Mouse (Mus musculus) heart, adult 9 months (tissue): ENCODE results near the gene Pla2g4a.

Source experiments
- DNase-seq, 2 experiments: peaks; one replicate each; pipeline ENCODE4 v3.0.0; 2022; ENCODE audit warnings: low spot score in 2 of 2

Gene Pla2g4a

DNA sequence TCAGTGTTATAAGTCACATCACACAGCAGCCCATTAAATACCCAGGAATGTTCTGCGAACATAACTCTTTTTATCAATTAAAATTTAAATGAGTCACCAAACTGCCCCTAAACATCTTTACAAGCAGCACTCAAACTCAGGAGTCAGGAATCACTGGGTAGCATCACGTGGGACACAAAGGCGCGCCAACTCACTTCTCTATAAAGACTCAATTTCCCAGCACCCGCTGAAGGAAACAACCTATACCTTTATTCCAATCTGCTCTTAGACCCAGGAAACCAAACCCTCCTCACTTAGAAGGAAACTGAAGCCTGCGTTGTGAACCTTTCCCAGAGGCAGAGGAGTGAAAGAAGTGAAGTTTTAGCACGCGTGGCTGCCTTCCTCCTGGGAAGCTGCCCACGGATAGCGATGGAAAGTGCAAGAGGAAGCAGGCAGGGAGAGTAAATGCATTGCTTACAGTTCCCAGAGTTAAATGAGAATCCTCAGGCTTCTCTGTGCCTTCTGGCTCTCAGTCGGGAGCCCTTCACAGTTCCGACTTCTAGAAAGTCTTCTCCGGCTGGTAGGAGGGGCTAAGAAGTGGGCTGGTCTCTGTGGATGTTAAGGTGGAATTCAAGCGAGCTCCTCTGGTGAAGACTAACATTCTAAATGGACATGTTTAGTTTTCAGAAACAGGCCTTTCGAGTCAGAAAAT is at the start of gene Pla2g4a:
Gene Pla2g4a (minus strand): TSS at position 557 of the 691 bp plus-strand sequence.
- DNase-seq: peak; percentile 25 to 48

DNA sequence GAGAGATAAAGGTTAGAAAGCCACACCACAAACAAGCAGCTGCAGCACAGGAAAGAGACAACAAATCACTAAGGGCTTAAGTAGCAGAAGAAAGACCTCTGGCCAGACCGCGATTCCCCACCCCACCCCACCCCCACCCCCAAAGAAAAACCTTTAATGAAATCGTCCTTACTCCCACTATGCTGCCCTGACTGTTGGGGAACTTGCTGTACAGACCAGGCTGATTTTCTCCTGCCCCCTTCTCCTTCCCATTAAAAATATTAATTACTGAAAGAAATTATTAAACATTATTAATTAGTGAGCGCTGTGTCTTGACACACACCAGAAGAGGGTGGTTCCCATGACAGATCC is 49.5 kb upstream of the Pla2g4a start:
- no peak for DNase-seq

DNA sequence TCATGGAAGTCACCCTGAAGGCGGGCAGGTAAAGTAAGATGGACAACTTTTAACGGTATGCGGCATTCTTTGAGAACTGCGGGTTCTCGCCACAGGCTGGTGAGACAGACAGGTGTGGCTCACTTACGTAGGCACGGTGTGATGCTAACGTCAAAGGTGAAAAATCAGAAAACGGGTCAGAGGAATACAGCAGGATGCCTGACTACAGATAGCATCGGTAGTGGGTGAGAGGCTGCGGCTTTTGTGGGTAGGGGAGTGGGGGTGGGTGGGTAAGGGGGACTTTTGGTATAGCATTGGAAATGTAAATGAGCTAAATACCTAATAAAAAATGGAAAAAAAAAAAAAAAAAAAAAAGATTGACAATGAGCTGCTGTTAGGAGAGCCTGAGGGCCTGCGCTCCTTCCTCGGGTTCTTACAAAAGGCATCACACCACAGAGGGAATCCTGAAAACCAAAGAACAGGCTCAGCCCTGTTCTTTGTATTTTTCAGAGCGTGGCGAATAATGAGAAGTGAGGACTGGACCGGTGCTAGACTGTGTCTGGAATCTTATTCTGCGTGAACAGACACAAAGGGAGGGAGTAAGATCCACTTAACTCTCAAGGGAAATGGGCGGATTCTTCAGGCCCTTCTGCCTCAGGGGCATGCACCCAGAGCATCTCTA is 49.0 kb upstream of the Pla2g4a start:
- DNase-seq: no peak

DNA sequence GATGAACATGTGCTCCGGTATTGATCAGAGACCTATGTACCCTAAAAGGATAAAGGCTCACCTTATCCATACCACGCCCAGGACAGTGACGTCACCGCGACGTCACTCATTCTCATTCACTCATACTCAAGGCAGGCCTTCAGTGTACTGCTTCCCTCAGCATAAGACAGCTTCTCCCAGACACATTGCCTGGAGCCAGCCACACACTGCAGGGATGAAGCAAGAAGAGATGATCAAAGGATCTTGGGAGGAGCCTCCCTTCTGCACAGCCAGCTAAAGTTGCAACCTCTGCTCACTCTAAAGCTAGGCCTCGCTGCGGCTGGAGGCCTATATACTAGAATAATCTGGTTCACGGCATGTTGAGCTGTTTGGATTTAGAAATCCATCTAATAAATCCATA is 48.0 kb upstream of the Pla2g4a start:
- no peak for DNase-seq

DNA sequence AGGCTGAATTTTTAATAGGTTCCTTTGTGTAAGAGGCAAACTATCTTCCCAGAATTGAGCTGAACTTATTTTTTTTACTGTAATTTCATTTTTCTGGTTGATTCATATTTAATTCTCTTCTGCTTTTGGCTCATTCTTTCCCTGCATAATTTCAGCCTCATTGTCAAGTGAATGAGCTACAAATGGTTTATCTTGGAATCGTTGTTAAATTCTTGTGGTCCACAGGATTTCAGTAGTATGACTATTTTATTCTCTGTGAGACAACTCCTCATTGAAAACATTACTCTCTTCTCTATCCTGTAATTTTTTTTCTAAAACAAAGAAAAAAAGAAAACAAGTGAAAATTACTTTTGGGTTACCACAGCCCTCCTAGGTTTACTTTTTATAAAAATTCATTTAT is 14.5 kb upstream of the Pla2g4a start:
- DNase-seq: no peak

DNA sequence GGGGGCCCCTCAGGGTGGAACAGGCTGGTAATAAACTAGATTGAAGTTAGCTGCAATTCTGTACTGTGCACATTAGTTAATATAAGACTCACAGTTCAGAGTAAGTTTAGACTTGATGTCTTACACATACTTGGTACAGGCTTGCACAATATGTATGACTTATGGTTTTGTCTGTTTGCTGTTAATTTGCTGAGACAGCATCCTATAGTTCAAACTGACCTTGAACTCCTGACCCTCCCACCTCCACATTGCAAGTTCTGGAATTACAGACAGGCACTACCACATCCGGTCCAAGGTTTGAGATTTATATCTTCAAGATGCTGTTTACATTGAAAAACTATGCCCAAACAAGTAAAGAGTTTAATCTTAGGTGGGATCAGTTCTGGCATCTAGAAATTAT is 4.7 kb upstream of the Pla2g4a start:
- no peak for DNase-seq

DNA sequence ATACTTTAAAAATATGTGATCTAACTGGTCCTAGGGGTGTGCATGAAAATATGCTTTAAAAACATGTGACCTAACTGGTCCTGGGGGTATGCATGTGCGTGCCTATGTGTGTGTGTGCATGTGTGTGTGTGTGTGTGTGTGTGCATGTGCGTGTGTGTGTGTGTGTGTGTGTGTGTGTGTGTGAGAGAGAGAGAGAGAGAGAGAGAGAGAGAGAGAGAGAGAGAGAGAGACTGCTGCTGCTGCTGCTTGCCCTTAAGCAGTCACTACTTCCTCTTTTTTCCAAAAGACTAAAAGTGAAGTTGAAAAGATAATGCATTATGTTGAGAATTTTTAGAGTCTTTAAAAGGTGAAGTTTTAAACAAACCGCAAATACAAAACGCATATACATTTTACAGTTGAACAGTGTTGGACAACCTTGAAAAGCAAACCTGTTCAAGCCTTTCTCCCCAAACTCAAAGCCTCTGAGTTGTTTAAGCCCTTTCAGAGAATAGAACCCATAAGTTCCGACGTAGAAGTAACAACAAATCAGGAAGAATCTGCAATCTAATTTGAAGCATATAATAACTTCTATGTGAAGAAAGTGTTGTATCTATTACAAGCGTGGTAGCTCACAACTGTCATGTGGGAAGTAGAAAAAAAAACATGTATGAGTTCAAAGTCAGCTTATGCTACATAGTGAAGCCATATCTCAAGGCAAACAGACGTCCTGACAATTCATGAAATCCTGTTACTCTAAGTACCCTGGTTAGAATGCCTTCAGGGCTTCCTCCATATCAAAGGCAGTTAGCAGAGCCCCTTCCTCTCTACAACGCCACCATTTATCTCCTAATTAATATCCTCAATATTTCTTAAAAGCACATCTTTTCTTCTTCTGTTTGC is 574 bp upstream of the Pla2g4a start:
- no peak for DNase-seq

DNA sequence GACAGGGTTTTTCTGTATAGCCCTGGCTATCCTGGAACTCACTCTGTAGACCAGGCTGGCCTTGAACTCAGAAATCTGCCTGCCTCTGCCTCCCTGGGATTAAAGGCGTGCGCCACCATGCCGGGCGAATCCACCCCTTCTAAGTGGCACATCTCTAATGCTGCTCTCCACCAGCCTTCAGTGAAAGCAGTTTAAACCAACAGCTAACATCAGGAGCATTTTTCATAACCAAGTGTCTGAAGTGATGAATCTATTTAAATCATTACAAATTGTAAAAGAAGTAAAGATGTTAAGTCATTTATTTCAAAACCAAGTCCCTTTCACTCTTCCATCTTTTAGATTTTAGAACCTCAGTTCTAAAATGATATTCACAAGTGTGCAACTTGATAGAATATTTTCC is 839 bp downstream of the Pla2g4a start:
- no peak for DNase-seq

DNA sequence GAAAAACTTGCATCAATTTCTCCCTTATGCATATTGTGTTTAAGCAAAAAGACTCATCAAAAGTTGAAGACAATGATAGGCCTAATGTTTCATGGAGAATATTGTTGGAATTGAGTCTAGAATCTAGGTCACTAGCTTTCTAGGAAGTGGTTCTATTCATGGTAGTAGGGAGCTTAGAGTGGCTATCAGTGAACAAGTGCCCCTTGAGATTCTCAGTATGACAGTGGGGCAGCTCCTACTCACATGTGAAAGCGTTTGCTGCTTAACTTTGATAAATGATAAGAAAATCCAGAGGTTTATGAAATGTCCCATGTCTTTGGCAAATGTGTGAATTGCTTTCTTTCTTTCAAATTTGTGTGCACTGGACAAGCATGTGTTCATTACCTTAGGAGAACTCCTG is 2.0 kb downstream of the Pla2g4a start:
- no peak for DNase-seq

DNA sequence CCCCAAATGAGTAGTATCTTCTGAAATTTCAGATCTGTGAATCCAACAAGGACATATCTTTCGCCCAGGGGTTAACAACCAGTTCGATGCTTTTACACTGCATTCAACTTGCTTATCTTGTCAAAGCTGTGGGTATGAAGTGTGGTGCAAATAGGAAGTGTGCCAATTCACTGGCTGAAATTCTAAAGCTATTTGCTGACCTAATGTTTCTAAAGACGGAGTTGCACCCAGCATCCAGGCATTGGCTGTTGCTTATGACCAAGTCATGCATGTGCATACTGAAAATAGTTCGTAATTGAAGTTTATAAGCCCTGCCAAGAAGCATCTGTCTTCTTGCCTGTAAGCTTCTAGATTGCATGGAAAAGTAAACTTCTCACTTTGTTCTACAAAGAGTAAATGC is 5.6 kb downstream of the Pla2g4a start:
- DNase-seq: peak; percentile 22

DNA sequence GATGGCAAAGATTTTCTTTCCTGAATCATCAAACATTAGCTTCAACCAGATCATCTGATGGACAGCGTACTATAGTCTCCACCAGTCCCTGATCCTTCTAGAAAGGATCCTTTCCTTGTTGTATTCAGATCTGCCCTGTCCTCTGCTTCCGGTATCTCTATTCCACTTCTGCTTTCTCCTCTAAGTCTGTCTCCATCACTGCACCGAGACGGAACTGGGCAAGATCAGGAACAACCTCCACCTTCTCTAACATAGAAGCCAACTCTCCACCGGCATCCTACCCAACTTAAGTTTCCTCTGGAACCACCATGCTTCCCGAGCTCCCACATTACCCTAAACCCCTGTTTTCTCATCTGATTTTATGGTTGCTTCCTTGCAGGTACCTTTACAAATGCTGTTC is 7.1 kb downstream of the Pla2g4a start:
- DNase-seq: no peak

DNA sequence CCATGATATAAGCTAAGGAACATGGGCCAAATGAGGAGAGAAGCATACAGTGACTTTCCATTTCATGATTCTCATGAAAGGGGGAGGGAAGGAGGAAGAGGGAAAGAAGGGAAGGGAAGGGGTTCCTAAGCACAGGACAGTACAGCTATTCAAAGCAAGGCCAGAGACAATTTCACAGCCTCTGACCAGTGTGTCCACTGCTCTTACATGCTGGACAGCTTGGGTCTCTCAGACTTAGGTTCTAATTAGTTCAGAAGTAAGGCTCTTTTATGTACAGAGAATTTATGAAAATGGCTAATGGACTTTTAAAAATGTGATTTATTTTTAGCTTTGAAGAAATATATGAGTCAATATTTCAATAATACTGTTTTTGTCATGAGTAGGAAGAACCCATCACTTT is 9.0 kb downstream of the Pla2g4a start:
- DNase-seq: no peak

DNA sequence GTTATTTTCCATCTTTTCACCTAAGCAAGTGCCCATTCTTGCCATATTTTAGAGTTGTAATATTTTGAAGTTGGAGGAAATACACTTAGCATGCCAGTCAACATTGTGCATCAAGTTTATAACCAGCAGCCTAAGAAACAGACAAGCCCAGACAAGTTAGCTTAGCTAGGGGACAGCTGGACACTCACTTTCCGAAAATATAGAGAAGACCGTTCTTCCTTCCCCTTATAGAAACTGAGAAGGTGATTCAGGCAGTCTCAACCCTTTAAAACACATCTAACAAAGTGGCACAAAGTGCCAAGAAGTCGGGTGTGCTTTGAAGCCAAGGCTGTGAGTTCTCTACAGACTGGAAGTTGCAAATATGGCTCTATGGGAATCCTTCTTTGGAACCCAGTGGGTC is 10.4 kb downstream of the Pla2g4a start:
- no peak for DNase-seq

DNA sequence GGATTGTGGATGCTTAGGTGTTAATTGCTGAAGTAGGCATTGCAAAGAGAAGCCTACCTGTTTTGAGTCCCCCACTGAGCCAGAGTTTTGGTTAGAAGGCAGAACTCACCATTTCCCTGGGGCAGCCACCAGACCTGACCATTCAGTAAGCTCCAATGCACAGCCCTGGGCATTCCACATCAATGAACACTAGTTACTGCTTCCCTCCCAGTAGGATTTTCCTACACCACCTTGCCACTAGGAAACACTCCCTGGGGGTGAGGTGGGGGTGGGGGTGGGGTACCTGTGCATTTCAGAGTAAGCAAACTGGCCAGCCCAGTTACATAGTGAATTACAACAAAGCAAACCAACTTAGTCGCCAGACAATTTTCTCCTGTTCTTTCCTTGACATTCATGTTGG is 10.8 kb downstream of the Pla2g4a start:
- no peak for DNase-seq

DNA sequence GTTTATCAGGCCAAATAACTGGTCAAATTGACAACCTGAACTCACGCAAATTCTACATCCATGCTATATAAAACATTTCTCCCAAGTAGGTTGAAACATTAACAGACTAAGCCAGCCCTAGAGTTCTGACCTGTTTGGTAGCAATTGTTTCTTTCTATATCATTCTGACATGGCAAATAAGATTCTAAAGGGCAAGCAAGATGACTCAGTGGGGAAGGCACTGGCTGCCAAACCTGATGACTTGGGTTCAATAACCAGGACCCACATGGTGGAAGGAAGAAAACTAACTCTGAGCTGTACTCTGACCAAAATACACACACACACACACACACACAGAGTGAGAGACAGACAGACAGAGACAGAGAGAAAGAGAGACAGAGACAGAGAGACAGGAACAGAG is 11.8 kb downstream of the Pla2g4a start:
- DNase-seq: no peak

DNA sequence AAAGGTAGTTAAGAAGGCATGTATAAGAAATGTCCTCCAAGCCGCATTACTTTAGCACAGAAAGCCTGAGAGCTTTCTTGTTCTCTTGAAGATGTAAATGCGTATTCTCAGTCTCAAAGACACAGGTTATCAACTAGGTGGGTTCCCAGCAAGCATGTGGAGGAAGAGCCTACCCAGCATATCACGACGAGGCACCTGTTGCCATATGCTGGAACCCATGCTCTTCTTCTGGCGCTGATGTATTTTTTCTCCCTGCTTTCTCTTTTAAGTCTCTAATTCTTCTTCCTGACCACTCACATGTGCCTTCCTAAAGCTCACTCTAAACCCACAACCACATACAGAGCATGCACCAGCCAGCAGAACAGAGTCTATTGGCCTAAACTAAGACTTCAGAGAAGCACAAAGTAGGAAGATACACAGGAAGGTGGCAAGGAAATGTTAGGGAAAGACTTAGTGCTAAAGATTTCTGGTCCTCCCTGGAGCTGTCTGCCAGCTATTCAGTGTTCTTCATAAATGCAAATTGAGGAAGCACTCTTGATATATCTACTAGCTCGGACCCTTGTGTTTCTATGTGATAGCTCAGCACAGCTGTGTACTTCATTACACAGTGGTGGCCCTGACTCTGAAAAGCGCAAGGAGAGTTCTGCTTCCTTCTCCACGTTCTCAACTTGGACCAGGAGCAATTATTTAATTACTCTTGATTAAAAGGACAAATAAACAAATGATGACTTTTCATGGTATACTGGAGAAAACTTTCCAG is 12.8 kb downstream of the Pla2g4a start:
- no peak for DNase-seq

DNA sequence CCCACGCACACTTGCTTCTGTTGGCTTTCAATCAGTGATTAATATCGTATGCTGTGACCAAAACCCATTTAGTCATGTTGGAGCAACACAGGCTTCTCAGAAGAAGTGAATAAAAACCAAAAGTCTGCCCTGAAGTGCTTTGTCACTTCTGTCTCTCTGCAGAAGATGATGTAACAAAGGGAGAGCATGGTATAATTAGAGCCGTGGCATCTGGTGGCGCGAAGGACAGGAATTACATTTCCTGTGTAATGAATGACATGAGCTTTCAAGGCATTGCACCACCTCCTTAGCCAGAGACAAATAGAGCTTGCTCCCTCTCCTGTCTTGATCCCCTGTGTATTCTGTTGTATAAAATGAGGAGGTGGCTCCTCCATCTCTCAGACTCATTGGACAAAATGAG is 14.1 kb downstream of the Pla2g4a start:
- no peak for DNase-seq

DNA sequence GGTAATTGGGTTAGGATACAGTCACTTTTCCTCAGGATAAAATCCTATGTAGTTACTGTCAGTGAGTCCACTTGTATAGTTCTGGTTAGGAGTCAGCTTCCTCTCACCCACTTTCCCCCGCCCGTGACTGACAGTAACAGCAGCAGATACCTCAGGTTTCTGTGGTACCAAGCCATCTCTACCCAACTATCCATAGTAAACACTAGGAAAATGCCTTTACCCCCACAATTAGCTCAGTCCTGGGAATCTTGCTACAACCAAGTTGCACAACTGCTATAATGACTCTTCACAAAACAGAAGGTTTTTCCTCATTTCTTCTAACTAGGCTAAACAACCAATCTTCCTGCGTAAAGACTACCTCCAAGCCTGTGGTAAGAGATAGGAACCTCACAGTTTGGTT is 14.7 kb downstream of the Pla2g4a start:
- no peak for DNase-seq

DNA sequence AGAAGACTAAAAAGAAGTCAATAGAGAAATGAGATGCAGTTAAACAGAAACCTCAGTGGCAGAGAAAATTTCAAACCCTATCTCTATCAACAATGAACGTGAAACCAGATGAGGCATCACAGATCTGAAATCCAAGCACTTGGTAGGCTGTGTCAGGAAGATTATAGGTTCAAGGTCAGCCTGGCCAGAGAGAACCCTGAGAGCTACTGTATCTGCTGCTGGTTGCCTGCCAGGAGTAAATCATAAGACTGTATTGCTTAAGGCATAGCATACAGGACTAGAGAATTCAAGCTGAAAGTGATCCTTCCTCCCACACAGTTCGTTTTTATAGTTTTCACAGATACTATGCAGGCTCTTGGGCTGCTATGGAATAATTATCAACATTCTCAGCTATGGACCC is 17.5 kb downstream of the Pla2g4a start:
- no peak for DNase-seq

DNA sequence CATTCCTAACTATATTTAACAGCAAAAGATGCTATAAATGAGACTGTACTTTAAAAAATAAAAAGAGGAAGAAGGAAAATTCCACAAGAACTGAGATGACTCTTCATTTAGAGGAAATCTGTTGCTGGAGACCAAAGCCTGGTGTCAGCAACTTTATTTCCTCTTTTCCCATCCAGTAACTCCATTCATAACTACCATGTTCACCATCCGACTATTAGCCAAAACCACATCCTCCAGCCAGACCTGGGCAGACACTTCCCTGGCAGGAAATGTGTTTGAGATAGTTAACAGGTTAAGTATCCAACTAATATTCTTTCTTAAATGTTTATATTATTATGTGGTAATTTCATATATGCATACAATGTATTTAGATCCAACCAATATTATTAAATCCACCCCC is 20.8 kb downstream of the Pla2g4a start:
- DNase-seq: peak; percentile 30 to 44

DNA sequence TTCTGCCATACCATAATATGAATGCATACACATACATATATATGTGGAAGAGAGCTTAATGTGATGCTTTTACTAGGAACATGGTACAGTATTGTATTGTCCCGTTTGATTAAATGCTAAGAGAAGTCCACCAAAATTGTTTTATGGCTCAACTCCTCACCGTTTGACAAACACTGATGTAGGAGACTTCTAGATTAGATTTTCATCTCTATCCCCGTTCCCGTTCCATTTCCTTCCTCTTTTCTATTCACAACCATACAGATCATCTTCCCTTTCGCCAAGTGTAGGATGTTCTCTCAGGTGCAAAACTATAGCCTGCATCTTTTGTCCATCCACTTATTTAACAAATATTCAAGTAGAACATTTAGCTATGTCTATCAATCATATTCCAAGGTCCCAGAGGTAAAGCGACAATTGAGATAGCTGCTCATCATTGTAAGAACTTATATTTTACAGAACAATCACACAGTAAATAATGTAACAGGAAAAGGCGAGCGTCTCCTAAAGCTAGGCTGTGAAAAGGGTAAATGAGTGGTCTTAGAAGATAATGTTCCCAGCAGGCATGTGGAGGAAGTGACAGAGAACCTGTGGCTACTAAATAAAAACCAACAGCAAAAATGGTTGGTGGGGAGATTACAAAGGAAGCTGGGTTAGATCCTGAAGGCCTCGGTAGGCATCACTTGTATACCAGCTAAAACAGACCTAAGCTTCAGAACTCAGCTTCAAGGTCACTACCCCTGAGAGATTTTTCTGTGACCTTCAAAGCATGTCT is 21.6 kb downstream of the Pla2g4a start:
- no peak for DNase-seq
